Mouse (Mus musculus) ES-Bruce4 (cell line): Measurements from ENCODE around the gene Hoxa9. TPM values are rescaled to one million over a fixed set of nuclear protein-coding genes. Genes with fewer than 3 reads are reported as not detected.

Source experiments
- H3K27ac ChIP-seq: 2 replicates; pipeline ENCODE4 v1.5.1; 2012; ENCODE audit warnings: low read length, inconsistent platforms; ENCODE audit not compliant: insufficient read depth
- H3K27me3 ChIP-seq: 2 replicates; pipeline ENCODE4 v1.6.1; 2012; ENCODE audit warnings: mild to moderate bottlenecking, low read length, inconsistent platforms; ENCODE audit not compliant: control insufficient read depth, poor library complexity, insufficient read depth, severe bottlenecking
- H3K36me3 ChIP-seq: 2 replicates; pipeline ENCODE4 v1.6.1; 2012; ENCODE audit warnings: inconsistent platforms, mild to moderate bottlenecking, low read length, moderate library complexity; ENCODE audit not compliant: control insufficient read depth, poor library complexity, insufficient read depth, severe bottlenecking
- H3K4me1 ChIP-seq: one replicate; pipeline ENCODE4 v1.8.1; 2011; ENCODE audit warnings: low read length; ENCODE audit not compliant: control insufficient read depth, insufficient read depth
- H3K4me3 ChIP-seq: 2 replicates; pipeline ENCODE4 v1.5.1; 2011; ENCODE audit warnings: low read depth, mild to moderate bottlenecking, low read length
- H3K9ac ChIP-seq: 2 replicates; pipeline ENCODE4 v1.6.1; 2012; ENCODE audit warnings: low read depth, mild to moderate bottlenecking, inconsistent platforms; ENCODE audit not compliant: poor library complexity, severe bottlenecking
- H3K9me3 ChIP-seq: replicated peaks from 2 replicates; pipeline ENCODE4 v1.6.1; 2012; ENCODE audit warnings: mild to moderate bottlenecking, low read length, inconsistent platforms; ENCODE audit not compliant: control insufficient read depth, poor library complexity, insufficient read depth, severe bottlenecking
- CTCF ChIP-seq: IDR thresholded peaks from one replicate; pipeline ENCODE4 v1.8.1; 2011; ENCODE audit warnings: low read depth, low read length
- EP300 ChIP-seq: IDR thresholded peaks from 2 replicates; pipeline ENCODE4 v1.6.1; 2011; ENCODE audit warnings: low read depth, low read length; ENCODE audit not compliant: insufficient read depth
- POLR2A ChIP-seq: IDR thresholded peaks from one replicate; pipeline ENCODE4 v1.8.1; 2011; ENCODE audit warnings: low read length; ENCODE audit not compliant: insufficient read depth
- polyA plus RNA-seq: library from polyadenylated mRNA; stranded (reverse); fragments of >200 nt; gene quantifications from 2 replicates; pipeline ENCODE4 v1.2.4, GENCODE M21; 2011; ENCODE audit warnings: low read depth; ENCODE audit not compliant: missing spikeins, insufficient read depth, insufficient read length

The Hoxa9 gene
- polyA plus RNA-seq, 1 experiment: not detected

- Histone ChIP-seq H3K4me1 (no peaks in the 10 kb centered on the region), H3K4me3 (no peak overlapping the region), H3K27me3 (peaks cover 61% of the 10 kb centered on the region), H3K9me3 (no peaks in the 10 kb centered on the region), H3K27ac (no peak overlapping the region), H3K36me3 (no peaks in the 10 kb centered on the region), H3K9ac (no peak overlapping the region)
- TF ChIP-seq CTCF (no peak), POLR2A (no peak), EP300 (no peak)
These were observed 10.2 kb upstream of the Hoxa9 start for GRCm38 (mm10) chr6:52241001-52241621.

DNA sequence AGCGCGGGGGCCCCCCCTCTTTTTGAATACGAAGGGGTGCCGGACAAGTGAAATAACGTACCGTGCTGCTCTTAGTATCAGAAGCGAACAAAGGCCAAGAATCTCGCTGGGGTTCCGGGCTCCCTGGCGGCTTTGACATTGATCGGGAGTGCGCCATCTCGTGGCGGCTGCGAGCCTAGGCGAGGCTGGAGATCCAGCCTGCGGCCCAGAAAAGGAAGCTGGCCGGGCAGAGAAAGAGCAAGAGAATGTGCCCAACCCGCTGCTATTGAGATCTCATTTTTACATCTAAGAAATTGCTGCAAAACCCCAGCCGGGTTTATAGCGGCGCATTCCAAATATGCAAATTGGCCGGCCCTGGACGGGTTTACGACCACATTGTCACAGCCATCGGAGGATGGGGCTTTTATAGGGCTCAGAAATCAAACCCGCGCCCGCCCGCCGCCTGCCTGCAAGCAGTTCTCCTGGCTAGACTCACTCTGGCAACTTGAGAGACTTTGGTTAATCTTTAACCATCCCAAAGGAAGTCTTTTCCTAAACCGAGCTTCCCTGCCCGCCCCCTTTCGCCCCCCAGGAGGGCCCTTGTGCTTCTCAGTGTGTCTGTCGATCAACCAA is 9.6 kb upstream of the Hoxa9 start, which contains the start of gene Hoxa10:
TSS of gene Hoxa10 (minus strand) at position 466 of the 612 bp plus-strand sequence.
- Histone ChIP-seq H3K27me3 (peaks cover 61% of the 10 kb centered on the region), H3K36me3 (no peaks in the 10 kb centered on the region), H3K27ac (no peak within 1 kb of the TSS), H3K9me3 (no peaks in the 10 kb centered on the region), H3K9ac (no peak within 1 kb of the TSS), H3K4me3 (peak within 1 kb of the TSS; percentile 16; the same call in 1 of the 2 replicates), H3K4me1 (no peaks in the 10 kb centered on the region)
- TF ChIP-seq POLR2A: no peak
- peak; percentile 80 for TF ChIP-seq CTCF
- TF ChIP-seq EP300: no peak

GRCm38 (mm10) chr6:52239625-52240388 is 8.9 kb upstream of the Hoxa9 start:
- Histone ChIP-seq H3K27ac (no peak overlapping the region), H3K4me1 (no peaks in the 10 kb centered on the region), H3K4me3 (peak overlapping the region; percentile 12; the same call in 1 of the 2 replicates), H3K27me3 (peaks cover 59% of the 10 kb centered on the region), H3K36me3 (no peaks in the 10 kb centered on the region), H3K9ac (no peak overlapping the region), H3K9me3 (no peaks in the 10 kb centered on the region)
- TF ChIP-seq POLR2A (no peak), EP300 (no peak), CTCF (no peak)

GRCm38 (mm10) chr6:52238976-52239375 is 8.1 kb upstream of the Hoxa9 start:
- Histone ChIP-seq H3K27ac (no peak overlapping the region), H3K4me1 (no peaks in the 10 kb centered on the region), H3K36me3 (no peaks in the 10 kb centered on the region), H3K9ac (no peak overlapping the region), H3K4me3 (no peak overlapping the region), H3K9me3 (no peaks in the 10 kb centered on the region), H3K27me3 (peaks cover 62% of the 10 kb centered on the region)
- no peak for TF ChIP-seq EP300
- TF ChIP-seq POLR2A: no peak
- no peak for TF ChIP-seq CTCF

DNA sequence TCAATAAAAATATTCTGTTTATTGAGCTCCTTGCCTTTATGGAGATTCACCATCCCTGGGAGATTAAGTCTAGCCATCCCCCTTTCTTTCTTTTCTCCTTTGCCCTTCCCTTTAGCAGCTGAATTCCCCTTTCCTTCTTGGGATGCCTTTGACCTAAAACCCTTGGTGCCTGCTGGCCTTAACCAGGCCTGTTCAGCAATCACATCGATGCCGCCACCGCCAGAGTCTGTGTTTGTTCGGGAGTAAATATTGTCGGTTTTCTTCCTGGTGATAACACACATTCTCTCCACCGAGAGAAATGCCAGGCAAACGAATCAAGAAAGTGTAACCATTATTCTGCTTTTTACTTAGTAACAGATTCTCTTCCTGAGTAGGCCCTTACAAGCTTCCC is 7.3 kb upstream of the Hoxa9 start:
- TF ChIP-seq EP300 (no peak), CTCF (no peak), POLR2A (no peak)
- Histone ChIP-seq H3K27ac (no peak overlapping the region), H3K9ac (no peak overlapping the region), H3K9me3 (no peaks in the 10 kb centered on the region), H3K27me3 (peaks cover 64% of the 10 kb centered on the region), H3K36me3 (no peaks in the 10 kb centered on the region), H3K4me1 (no peaks in the 10 kb centered on the region), H3K4me3 (no peak overlapping the region)
